Mouse (Mus musculus): ENCODE measurements around the gene Gm20075.
"Not testable (repeated sequence)": the region's sequence is repeated elsewhere in the genome, so short reads cannot be mapped to it uniquely, and the experiment has no call there.

Gm20075 gene

GRCm38 (mm10) chr13:96081276-96081675 lies at the start of gene Gm20075:
TSS of gene Gm20075 (minus strand) at chr13:96081376.
- DNase-seq (ENCODE audit: low spot score in 2 of 2) = not testable (repeated sequence)

DNA sequence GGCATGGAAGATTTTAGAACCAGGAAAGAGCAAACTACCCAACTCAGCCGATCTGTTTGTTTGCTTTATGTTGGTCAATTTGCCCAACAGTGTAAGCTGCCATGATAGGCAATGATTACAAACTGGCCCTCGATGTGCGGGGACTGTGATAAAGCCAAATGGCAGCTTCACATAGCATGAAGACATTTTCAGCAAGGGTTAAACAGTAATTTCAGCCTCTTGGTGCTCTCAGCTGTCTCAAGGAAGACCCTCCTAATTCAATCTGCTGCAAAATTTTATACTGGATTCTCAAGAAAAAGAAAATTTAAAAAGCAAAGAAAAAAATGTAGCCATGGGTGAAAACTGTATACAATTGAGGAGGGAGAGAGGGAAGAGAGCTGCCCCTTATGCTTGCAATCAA lies 47.9 kb upstream of the Gm20075 start:
- no peak for DNase-seq (ENCODE audit: low spot score in 2 of 2)

DNA sequence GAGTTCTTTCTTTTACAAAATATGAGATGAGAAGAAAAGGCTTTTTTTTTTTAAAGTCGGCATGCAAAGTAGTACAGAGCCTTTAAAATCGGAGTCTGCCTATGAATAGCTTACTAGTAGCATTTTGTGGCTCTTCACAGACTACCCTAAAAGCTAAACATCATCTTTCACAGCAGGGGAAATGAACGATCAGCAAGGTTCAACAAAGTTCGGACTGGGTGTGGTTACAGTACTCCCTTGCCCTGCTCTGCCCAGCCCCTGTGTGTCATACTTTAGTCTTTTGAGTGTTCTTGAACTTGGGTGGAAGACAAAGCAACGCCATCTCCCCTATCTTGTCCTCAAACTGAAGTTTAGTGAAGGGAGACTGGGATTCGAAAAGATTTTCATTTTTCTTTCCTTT lies 45.5 kb upstream of the Gm20075 start:
- no peak for DNase-seq (ENCODE audit: low spot score in 2 of 2)

DNA sequence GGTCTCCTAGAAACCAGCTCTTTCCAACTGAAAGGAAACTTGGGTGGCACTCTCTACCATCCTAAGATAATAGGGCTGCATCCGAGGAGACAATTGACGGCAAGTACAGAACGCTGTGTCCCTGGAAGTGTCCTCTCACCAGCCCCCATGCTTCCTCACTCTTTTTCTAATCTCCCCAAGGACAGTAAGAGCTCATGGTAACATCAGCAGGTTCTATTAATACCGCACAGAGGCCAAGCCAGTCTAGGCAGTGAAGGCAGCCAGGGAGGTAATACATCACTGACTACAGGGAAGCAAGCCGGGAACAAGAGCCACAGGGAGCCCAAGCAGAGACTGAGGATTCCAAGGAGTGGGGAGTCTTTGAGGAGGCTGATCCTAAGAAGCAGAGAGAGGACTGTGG lies 43.8 kb upstream of the Gm20075 start:
- DNase-seq (ENCODE audit: low spot score in 2 of 2) = no peak

GRCm38 (mm10) chr13:96112711-96113110 lies 31.5 kb upstream of the Gm20075 start:
- DNase-seq (ENCODE audit: low spot score in 2 of 2) = no peak

DNA sequence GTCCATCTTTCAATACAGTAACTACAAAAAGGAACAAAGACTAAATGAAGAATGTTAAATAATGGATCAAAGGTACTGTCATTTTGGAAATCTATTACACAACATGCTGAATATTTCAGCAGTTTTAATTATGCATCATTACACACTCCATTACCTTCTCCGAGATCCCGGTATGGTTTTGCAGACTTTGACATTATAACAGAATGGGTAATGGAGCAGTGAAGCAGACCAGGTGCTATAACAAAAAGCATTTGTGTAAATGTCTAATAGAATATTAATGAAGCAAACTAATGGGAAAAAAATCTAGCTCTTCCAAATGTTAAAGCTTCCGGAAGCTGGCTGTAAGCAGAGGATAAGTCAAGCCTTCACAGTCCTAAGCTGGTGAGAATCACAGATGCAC lies 29.6 kb upstream of the Gm20075 start:
- no peak for DNase-seq (ENCODE audit: low spot score in 2 of 2)

- DNase-seq (ENCODE audit: low spot score in 2 of 2) = no peak
Measured at GRCm38 (mm10) chr13:96106367-96106766, 25.2 kb upstream of the Gm20075 start.

DNA sequence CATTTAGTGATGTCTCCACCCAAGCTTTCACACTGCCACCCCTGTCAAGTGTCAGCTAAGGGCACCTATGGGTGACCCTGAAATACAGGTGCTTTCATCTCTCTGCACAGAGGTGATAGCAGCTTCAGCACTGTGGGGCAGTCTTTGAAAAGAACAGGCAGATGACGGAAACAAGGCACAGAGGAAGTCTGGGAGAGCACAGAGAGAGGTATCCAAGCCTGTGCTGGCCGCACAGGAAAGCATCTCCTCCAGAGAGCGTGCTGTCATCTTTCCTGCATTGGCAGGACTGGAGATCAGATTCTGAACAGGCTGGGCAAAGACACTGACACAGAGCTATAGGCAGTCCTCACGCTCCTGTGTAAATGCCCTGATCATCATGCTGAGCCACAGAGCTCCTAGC lies 9.8 kb upstream of the Gm20075 start:
- no peak for DNase-seq (ENCODE audit: low spot score in 2 of 2)

DNA sequence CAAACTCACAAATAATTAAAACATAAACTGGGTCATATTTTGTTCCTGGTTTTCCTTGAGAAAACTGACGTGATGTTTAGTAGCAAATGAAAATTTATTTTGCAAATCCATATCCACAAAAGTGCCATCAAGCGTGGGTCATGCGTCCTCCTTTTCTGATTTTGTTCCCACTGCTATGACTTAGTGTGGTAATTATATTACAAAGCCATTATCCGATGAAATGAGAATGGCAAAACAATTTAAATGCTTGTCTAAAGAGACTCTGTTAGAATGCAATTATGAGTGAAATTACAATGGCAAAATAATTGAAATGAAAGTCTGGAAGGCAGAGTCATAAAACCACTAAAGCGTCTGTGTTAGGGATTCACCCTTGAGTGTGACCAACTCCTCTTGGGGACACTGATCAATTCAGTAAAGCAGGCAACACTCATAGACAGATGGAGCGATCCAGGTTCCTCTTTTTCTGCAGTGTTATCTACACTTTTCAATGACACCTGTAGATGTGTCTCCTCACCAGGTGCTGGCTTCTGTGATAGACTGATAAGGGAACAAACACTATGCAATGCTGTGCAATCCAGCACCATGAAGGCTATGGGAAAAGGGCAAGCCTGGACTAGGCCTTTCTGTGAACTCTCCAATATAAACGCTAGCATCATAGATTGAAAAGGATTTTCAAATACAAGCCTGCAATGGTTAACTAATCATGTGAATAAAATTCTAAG lies 4.6 kb upstream of the Gm20075 start:
- DNase-seq (ENCODE audit: low spot score in 2 of 2) = no peak

GRCm38 (mm10) chr13:96081754-96082153 lies 578 bp upstream of the Gm20075 start, which contains the start of gene Gm17190:
TSS of gene Gm17190 (plus strand) at chr13:96082054.
- DNase-seq (ENCODE audit: low spot score in 2 of 2) = not testable (repeated sequence)

DNA sequence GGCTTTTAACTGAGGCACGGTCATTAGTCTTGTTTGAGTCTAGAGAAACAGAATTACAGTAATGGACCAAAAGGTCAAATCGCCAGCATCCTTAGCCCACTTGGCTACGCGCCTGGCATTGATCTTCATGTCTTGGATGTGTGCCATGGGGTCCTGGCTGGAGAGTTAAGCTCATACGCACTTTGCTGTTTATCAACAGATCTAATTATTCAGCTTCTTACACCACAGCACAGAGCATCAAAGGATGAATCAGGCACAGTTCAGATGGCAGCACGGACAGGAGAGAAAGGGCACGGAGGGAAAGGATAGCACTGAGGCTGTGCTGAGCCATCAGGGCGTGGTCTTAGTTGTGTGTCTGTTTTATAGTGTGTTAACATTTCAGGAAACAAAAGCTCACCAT lies 7.6 kb downstream of the Gm20075 start:
- DNase-seq (ENCODE audit: low spot score in 2 of 2) = no peak

GRCm38 (mm10) chr13:96052755-96053154 lies 28.4 kb downstream of the Gm20075 start:
- DNase-seq (ENCODE audit: low spot score in 2 of 2) = no peak

GRCm38 (mm10) chr13:96045396-96045795 lies 35.8 kb downstream of the Gm20075 start:
- no peak for DNase-seq (ENCODE audit: low spot score in 2 of 2)

- no peak for DNase-seq (ENCODE audit: low spot score in 2 of 2)
Measured at GRCm38 (mm10) chr13:96040275-96041042, 40.7 kb downstream of the Gm20075 start.

- no peak for DNase-seq (ENCODE audit: low spot score in 2 of 2)
Measured at GRCm38 (mm10) chr13:96039536-96039935, 41.6 kb downstream of the Gm20075 start.

- peak; percentile 15 to 54 for DNase-seq (ENCODE audit: low spot score in 2 of 2)
Measured at GRCm38 (mm10) chr13:96030368-96031223, 50.6 kb downstream of the Gm20075 start.
